Mouse (Mus musculus) liver, adult 2 months (tissue): ENCODE data around the gene Fcmr.

Source experiments
- CTCF ChIP-seq: fragments of 200-500 bp; IDR thresholded peaks from 2 replicates; pipeline ENCODE4 v1.5.1; 2011; ENCODE audit warnings: low read depth, low read length, control low read depth
- POLR2A ChIP-seq: fragments of 200-500 bp; IDR thresholded peaks from 2 replicates; pipeline ENCODE4 v1.6.1; 2011; ENCODE audit warnings: low read length, control low read depth; ENCODE audit not compliant: insufficient read depth; ENCODE audit errors: extremely low read depth

DNA sequence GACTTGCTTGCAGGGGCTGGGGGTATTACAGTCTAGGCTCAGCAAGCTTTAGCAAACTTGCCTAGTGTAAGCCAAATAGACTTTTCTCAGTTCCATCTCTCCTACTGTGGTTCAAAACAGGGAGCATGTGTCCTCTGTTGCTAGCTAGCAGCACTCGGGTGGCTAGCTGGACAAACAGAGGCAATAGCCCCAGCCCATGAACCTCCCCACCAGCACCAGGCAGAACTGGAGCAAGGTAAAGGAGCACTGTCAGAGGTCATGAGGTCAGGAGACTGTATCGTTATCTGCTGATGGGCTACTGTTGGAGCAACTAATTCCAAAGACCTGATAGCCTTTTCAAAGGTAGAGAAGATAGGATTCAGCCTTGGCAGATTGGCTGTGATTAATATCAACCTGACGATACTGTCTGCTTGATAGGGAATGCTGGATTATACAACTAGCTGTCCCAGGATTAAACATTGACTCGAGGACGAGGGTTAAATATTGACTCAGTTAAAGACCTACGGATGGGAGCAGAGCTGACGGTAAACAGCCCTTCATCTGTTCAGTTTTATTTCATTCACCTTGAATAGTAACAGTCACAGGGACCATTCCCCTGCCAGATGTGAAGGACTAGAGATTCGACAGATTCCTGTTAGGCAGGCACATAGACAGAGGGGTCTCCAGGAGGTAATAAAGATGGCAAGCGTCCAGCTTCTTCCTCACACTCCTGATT is 43.4 kb upstream of the Fcmr start:
- TF ChIP-seq CTCF, result no peak
- no peak for TF ChIP-seq POLR2A
